Mouse (Mus musculus): ENCODE measurements around the gene C3ar1. TPM values are rescaled to one million over a fixed set of nuclear protein-coding genes. Genes with fewer than 3 reads are reported as not detected.

The C3ar1 gene
- total RNA-seq, 2 experiments from 2014 or later, result 0.43 TPM; not detected in 1

- peak; percentile 73 for ATAC-seq (replicated peaks; ENCODE audit: low FRiP score, poor library complexity, severe bottlenecking)
Measured at GRCm38 (mm10) chr6:122801301-122801800, 54.6 kb downstream of the C3ar1 start, which contains the start of gene Slc2a3. TSS of gene Slc2a3 (minus strand) at chr6:122801640.

GRCm38 (mm10) chr6:122800640-122801300 lies 55.2 kb downstream of the C3ar1 start:
- peak; percentile 18; the same call in 1 of the 2 replicates for ATAC-seq (replicated peaks; ENCODE audit: low FRiP score, poor library complexity, severe bottlenecking)

Other genes with a start within 250 kb of the C3ar1 start
- gene Gdf3, start 246.1 kb downstream of the C3ar1 start, total RNA-seq (2015; ENCODE audit: low replicate concordance), result 3.6 TPM in 1 of 2 replicates, not detected in the other
- 0.51 and 0.98 TPM in 2 replicates for gene Gdf3, start 246.1 kb downstream of the C3ar1 start, total RNA-seq (2017; ENCODE audit: low replicate concordance)
- gene Dppa3, start 229.8 kb downstream of the C3ar1 start, total RNA-seq (2015; ENCODE audit: low replicate concordance), result not detected in 2 replicates
- gene Dppa3, start 229.8 kb downstream of the C3ar1 start, total RNA-seq (2017; ENCODE audit: low replicate concordance), result not detected in 2 replicates
- not detected in 2 replicates for gene Nanog, start 148.7 kb downstream of the C3ar1 start, total RNA-seq (2015; ENCODE audit: low replicate concordance)
- gene Nanog, start 148.7 kb downstream of the C3ar1 start, total RNA-seq (2017; ENCODE audit: low replicate concordance), result not detected in 2 replicates
- gene Slc2a3, start 54.5 kb downstream of the C3ar1 start, total RNA-seq (2015; ENCODE audit: low replicate concordance), result 7.5 and 15.7 TPM in 2 replicates
- gene Slc2a3, start 54.5 kb downstream of the C3ar1 start, total RNA-seq (2017; ENCODE audit: low replicate concordance), result 19.1 and 19.4 TPM in 2 replicates
- 1.3 and 11.5 TPM in 2 replicates for gene Foxj2, start 36.2 kb downstream of the C3ar1 start, total RNA-seq (2015; ENCODE audit: low replicate concordance)
- gene Foxj2, start 36.2 kb downstream of the C3ar1 start, total RNA-seq (2017; ENCODE audit: low replicate concordance), result 0.70 and 4.4 TPM in 2 replicates
- 6.9 and 15.0 TPM in 2 replicates for gene Necap1, start 18.3 kb upstream of the C3ar1 start, total RNA-seq (2015; ENCODE audit: low replicate concordance)
- gene Necap1, start 18.3 kb upstream of the C3ar1 start, total RNA-seq (2017; ENCODE audit: low replicate concordance), result 6.3 and 16.8 TPM in 2 replicates
- gene Clec4a1, start 65.7 kb upstream of the C3ar1 start, total RNA-seq (2015; ENCODE audit: low replicate concordance), result 35.1 and 68.6 TPM in 2 replicates
- 7.2 and 10.0 TPM in 2 replicates for gene Clec4a1, start 65.7 kb upstream of the C3ar1 start, total RNA-seq (2017; ENCODE audit: low replicate concordance)
- gene Clec4a3, start 96.4 kb upstream of the C3ar1 start, total RNA-seq (2015; ENCODE audit: low replicate concordance), result 25.0 and 26.8 TPM in 2 replicates
- 15.6 and 18.1 TPM in 2 replicates for gene Clec4a3, start 96.4 kb upstream of the C3ar1 start, total RNA-seq (2017; ENCODE audit: low replicate concordance)
- gene Clec4a4, start 134.2 kb upstream of the C3ar1 start, total RNA-seq (2015; ENCODE audit: low replicate concordance), result not detected in 2 replicates
- gene Clec4a4, start 134.2 kb upstream of the C3ar1 start, total RNA-seq (2017; ENCODE audit: low replicate concordance), result not detected in 2 replicates
- gene Clec4b1, start 193.8 kb upstream of the C3ar1 start, total RNA-seq (2015; ENCODE audit: low replicate concordance), result 4.8 TPM in 1 of 2 replicates, not detected in the other
- gene Clec4b1, start 193.8 kb upstream of the C3ar1 start, total RNA-seq (2017; ENCODE audit: low replicate concordance), result 3.5 and 11.5 TPM in 2 replicates

Measured in erythroblast, adult 5-6 weeks (primary cell).